Mouse (Mus musculus) megakaryocyte, embryonic 14.5 days (primary cell): ENCODE measurements around the gene Prss12.

Source experiments
- FLI1 ChIP-seq: IDR thresholded peaks from 2 replicates; pipeline ENCODE4 v1.6.1; 2012; ENCODE audit warnings: low read length, inconsistent platforms, mixed read lengths
- GATA1 ChIP-seq: IDR thresholded peaks from 3 replicates; pipeline ENCODE4 v1.6.1; 2012; ENCODE audit warnings: mixed read lengths, low read length, inconsistent platforms, borderline replicate concordance

GRCm38 (mm10) chr3:123498787-123499186 lies 52.1 kb downstream of the Prss12 start:
- TF ChIP-seq GATA1: no peak
- no peak for TF ChIP-seq FLI1
